Mouse (Mus musculus): ENCODE measurements around the gene Manba.
"Not testable (repeated sequence)": the region's sequence is repeated elsewhere in the genome, so short reads cannot be mapped to it uniquely, and the experiment has no call there.

The Manba gene

DNA sequence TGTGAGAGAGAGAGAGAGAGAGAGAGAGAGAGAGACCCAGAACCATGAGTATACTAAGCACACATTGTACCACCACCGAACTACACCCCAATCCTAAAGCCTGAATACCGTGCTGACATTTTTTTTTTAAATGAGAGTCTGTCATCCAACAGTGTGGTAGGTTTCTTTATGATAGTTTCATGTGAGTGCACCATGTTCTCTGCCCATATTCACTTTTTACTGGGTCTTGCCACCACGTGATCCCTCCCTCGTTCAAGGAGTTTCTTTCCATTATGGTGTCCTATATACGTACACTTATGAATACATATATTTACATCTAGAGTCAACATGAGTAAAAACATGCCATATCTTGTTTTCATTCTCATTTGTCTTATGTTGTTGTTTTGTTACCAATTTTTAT, 940 bp downstream of the Manba start:
- no peak for DNase-seq (ENCODE audit: extremely low spot score)

DNA sequence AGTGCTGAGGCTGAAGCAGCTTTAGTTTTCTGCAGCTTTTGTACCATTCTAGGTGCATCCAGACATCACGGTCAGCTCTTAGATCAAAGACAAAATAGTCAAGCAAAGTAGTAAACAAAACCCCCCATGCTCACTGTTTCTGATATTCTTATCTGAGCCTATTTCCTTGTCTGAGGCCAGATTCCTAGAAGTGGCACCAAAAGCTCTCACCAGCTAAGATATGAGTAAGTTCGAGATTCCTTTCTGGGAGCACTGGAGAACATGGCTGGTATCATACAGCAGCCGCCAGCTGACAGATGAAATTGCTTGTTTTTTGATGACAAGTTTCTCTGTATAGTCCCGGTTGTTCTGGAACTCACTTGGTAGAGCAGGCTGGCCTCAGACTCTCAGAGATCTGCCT, 2.4 kb downstream of the Manba start:
- DNase-seq (ENCODE audit: extremely low spot score): no peak

- no peak for DNase-seq (ENCODE audit: extremely low spot score)
Observed at GRCm38 (mm10) chr3:135489865-135490520, 4.6 kb downstream of the Manba start.

GRCm38 (mm10) chr3:135491102-135491501, 5.7 kb downstream of the Manba start:
- DNase-seq (ENCODE audit: extremely low spot score): no peak

DNA sequence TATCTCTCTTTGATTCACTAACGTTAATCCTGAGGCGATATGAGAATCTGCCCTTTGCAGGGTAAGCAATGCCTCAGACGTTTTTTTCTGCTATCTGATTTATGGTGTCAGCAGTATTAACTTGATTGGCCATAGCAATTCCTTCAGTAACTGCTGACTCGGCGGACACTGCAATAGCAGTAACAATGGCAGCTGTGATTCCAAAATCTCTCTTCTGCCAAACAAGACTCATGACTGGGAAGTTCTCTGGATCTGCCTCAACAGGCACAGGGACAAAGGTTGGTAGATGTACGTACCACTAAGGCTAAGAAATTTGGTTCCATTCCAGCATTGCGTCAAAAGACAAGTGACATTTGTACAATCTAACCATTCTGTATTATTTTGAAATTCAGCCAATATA, 7.9 kb downstream of the Manba start:
- DNase-seq (ENCODE audit: extremely low spot score): not testable (repeated sequence)

DNA sequence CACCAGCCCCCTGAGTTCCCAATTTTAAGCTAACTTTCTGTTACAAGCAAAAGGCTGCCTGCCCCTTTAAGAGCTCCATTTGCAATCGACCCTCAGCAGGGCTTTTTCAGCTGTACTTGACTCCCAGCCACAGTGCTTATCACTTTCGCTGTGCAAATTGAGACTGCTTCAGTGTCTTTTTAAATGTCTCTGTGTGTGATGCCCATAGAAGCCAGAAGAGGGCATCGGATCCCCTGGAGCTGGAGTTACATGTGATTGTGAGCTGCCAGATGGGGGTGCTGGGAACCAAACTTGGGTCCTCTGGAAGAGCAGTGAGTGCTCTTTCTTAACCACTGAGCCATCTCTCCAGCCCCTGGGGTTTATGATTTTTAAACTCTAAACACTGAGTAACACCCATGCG, 12.5 kb downstream of the Manba start:
- DNase-seq (ENCODE audit: extremely low spot score): not testable (repeated sequence)

- no peak for DNase-seq (ENCODE audit: extremely low spot score)
Observed at GRCm38 (mm10) chr3:135498891-135499290, 13.5 kb downstream of the Manba start.

DNA sequence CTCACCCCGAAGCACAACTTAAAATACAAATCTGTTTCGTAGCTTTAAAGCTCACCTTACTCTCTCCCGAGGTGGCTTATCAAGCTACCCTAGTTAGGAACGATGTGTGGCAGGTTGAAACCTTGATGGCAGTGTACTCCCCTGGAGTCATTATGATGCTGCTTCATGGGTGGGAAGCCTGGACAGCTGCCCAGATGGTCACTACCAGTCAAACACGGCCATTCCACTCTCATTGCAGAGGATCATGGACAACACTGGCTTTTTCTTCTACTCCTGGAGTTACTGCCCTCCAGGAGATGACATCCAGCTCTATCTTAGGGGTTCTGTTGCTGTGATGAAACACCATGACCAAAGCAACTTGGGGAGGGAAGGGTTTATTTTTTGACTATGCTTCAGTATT, 17.7 kb downstream of the Manba start:
- DNase-seq (ENCODE audit: extremely low spot score): no peak

DNA sequence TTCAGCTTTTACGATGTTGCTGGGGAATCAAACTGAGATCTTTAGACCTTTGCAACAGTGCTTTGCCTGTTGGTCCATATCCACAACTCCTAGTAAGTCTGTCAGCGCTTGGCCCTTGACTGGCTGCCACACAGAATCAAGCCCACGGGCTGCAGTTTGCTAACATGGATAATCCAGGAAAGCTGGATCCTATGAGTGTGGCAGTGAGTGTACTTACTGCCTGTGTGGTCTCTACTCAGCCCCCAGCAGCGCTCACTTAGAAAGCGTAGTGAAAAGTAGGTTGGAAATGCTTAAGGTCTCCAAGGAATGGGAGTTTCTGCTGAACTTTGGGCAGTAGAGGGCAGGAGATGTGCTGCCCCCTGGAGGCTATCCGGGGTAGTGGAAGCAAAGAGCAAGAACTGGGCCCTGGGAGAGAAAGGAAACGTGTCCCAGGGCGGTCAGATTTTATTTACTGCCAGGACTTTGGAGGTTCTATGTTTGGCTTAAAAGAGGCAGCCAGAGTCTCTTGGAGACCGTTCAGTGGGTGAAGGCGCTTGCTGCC, 20.0 kb downstream of the Manba start:
- DNase-seq (ENCODE audit: extremely low spot score): no peak

DNA sequence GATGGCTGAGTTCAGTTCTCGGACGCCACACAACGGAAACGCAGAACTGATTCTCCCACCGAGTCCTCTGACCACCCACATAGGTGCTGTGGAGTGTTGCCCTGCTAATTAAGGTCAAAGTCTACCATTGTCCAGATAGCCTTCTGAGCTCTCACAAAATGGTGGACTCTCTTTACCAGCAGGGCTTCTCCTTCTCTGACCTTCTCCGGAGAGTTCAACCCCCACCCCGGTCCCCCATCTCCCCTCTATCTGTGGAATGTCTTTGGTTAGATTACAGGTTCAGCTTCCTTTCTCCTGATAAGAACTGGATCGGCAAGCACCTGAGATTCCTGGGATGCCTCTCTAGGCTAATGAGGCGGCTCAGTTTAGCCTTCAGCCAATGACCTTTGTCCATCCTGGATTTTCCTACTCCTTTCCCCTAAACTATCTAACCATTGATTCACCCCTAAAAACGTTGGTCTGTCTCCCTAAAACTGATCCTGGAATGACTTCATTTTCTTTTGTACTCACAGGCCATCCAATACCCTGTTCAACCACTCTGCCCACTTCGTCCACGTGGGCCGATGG, 20.6 kb downstream of the Manba start:
- no peak for DNase-seq (ENCODE audit: extremely low spot score)

DNA sequence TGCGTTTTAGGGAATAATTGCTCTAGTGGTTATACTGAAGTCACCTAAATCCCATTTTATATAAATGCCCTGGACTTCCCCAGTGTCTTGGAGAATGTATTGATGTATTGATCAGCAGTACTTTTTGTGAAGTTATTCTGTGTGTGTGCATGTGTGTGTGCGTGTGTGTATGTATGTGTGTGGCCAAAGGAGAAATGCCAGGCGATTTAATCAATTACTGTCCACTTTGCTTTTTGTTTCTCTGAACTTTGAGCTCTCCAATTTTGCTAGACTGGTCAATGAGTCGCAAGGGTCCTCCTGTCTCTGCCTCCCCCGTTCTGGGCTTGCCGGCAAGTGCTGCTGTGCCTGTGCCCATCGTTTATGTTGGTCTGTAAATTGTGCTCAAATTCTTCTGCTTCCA, 22.1 kb downstream of the Manba start:
- no peak for DNase-seq (ENCODE audit: extremely low spot score)

- no peak for DNase-seq (ENCODE audit: extremely low spot score)
Observed at GRCm38 (mm10) chr3:135508191-135508590, 22.8 kb downstream of the Manba start.

GRCm38 (mm10) chr3:135510372-135510771, 25.0 kb downstream of the Manba start:
- DNase-seq (ENCODE audit: extremely low spot score): no peak

DNA sequence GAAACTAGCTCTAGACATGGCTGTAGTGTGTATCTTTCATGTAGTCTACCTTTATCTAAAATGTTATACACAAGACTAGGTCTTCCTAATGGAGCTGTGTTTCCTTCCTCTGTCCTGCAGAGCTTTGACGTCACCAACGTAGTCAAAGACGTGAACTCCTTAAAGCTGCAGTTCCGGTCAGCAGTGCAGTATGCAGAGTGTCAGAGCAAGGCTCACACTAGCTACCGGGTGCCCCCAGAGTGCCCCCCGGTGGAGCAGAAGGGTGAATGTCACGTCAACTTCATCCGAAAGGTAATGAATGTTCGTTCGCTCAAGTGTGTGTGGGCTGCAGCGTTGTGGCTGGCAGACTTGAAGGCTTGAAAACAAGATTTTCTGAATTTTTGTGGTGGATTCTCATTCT, 26.3 kb downstream of the Manba start:
- no peak for DNase-seq (ENCODE audit: extremely low spot score)

GRCm38 (mm10) chr3:135513270-135513669, 27.9 kb downstream of the Manba start:
- no peak for DNase-seq (ENCODE audit: extremely low spot score)

DNA sequence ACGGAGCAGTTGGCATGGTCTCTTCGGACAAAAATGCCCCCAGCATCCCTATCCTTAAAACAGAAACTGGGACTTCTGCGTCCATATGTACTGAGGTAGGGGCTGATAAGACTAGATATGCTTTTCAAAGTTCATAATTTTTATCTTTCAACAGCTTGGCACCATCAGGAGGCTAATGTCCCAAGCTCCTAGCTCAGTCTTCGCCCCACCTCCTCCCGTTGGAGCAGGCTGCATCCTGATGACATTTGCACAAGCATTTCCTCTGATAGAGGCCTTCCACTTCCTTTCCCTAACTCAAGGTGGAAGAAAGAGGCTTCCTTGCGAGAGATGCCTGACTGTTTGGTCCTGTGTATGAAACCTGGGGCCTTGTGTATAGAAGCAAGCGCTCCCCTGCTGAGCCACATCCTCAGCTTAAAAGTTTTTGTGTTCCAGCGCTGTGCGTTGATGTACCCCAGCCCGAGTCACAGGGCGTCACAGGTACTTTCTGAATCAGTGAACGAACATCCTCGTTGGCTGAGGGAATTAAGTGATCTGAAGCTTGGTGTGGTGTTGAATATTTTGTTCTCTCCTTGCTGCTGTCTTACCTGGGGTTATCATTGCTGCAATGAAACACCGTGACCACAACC, 28.5 kb downstream of the Manba start:
- DNase-seq (ENCODE audit: extremely low spot score): no peak

DNA sequence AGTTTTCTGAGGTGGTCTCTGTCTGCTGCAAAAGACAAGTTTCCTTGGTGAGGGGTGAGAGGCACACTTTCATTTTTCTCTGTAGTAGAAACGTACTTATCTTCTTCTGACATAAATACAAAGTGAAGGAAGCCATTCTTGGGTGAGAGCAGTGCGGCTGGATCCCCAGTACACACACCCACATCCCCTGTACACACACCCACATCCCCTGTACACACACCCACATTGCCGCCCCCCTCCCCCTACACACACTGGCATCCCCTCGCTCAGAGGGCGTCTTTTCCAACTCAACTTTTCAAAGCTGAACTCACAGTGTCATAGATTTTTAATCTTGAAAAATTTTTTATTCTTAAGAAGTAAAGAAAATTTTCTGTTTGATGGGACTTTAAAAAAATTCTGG, 29.8 kb downstream of the Manba start:
- DNase-seq (ENCODE audit: extremely low spot score): no peak

GRCm38 (mm10) chr3:135516891-135517290, 31.5 kb downstream of the Manba start:
- no peak for DNase-seq (ENCODE audit: extremely low spot score)

- no peak for DNase-seq (ENCODE audit: extremely low spot score)
Observed at GRCm38 (mm10) chr3:135518882-135519281, 33.5 kb downstream of the Manba start.

- DNase-seq (ENCODE audit: extremely low spot score): no peak
Observed at GRCm38 (mm10) chr3:135519584-135519983, 34.2 kb downstream of the Manba start.

DNA sequence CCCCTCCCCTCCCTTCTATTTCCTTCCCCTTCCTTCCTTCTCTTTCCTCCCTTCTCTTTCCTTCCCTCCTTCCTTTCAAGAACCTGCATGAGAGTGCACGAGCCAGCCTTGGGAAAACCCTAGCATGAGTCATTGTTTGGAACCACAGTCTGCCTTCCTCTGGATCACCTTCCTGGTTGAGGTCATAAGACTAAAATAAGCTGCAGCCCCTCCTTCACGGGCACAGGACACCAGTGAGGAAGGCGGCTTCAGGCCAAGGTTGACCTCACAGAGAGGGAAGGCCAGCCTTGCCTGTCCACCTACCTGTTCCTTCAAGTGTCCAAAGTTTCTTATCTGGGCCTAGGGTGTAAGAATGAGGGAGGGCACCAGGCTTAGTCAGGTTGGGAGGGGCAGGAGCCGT, 36.6 kb downstream of the Manba start:
- no peak for DNase-seq (ENCODE audit: extremely low spot score)

DNA sequence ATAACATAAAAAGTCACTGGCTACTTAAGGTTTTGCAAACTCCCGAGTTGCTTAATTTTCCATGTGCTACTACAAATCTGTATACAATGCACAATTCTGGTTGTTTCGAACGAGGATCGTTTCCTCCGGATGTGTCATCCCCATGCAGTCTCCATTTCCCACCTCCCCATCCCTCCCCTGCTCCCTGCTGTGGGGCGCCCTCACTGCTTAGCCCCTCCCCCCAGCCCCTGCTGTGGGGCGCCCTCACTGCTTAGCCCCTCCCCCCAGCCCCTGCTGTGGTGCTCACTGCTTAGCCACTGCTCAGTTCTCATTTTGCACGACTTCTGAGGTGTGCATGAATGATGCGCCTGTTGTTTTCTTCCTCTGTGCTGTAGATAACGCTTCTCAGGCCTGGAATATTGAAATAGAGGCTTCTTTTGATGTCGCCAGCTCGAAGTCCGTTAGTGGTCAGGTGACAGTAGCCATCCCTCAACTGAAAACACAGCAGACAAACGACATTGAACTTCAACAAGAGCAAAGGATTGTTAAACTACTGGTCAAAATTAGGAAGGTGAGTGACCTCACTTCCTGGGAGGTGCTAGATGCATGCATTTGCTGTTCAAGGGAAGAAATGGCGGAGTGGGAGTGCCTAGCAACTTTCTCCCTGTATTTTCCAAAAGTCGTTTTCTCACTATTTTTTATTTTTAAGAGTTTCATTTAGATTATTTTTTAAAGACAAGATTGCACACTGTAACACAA, 37.4 kb downstream of the Manba start:
- no peak for DNase-seq (ENCODE audit: extremely low spot score)

DNA sequence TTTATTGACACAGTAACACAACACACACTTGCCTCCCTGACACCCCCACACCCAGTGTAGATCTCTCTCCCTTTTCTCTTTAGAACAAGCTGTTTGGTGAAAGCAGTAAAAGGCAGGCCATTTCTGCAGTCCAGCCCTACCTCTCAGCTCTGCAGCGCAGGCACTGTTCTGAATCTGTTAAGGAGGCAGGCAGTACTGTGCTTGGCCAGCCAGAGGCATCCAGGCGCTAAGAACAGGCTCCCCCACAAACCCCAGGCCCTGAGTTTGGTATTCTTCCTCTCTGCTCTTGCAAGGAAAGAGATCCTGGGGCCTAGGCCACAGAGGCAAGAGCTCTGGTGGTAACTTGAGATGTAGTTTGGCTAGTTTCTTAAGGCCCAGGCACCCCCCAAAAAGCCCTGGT, 39.5 kb downstream of the Manba start:
- DNase-seq (ENCODE audit: extremely low spot score): not testable (repeated sequence)
